Mouse (Mus musculus) heart, embryonic 15.5 days (tissue): Measurements from ENCODE around the gene Gm10260. TPM values are rescaled to one million over a fixed set of nuclear protein-coding genes. Genes with fewer than 3 reads are reported as not detected.

Source experiments
- ATAC-seq: fragments of 200-750 bp; cut with Nextera tagmentation; replicated peaks from 2 replicates; pipeline ENCODE4 v1.8.0; 2017; ENCODE audit warnings: low read depth, moderate TSS enrichment; ENCODE audit not compliant: insufficient number of reproducible peaks, insufficient read depth, low FRiP score
- H3K27ac ChIP-seq: fragments of 300-500 bp; sonication (generic); 2 replicates; pipeline ENCODE4 v1.5.1; 2015; ENCODE audit warnings: mild to moderate bottlenecking, inconsistent platforms
- H3K27me3 ChIP-seq: fragments of 300-500 bp; sonication (generic); 2 replicates; pipeline ENCODE4 v1.6.1; 2015; ENCODE audit warnings: inconsistent platforms
- H3K36me3 ChIP-seq: fragments of 300-500 bp; sonication (generic); 2 replicates; pipeline ENCODE4 v1.6.1; 2015; ENCODE audit warnings: mild to moderate bottlenecking, inconsistent platforms
- H3K4me1 ChIP-seq: fragments of 300-500 bp; sonication (generic); replicated peaks from 2 replicates; pipeline ENCODE4 v1.6.1; 2015; ENCODE audit warnings: inconsistent platforms
- H3K4me2 ChIP-seq: fragments of 300-500 bp; sonication (generic); 2 replicates; pipeline ENCODE4 v1.6.1; 2015; ENCODE audit warnings: inconsistent platforms, mild to moderate bottlenecking, moderate library complexity
- H3K4me3 ChIP-seq: fragments of 300-500 bp; sonication (generic); 2 replicates; pipeline ENCODE4 v1.5.1; 2015; ENCODE audit warnings: mild to moderate bottlenecking, inconsistent platforms
- H3K9ac ChIP-seq: fragments of 300-500 bp; sonication (generic); 2 replicates; pipeline ENCODE4 v1.6.1; 2015; ENCODE audit warnings: mild to moderate bottlenecking, inconsistent platforms
- H3K9me3 ChIP-seq: fragments of 300-500 bp; sonication (generic); replicated peaks from 2 replicates; pipeline ENCODE4 v1.6.1; 2016; ENCODE audit warnings: inconsistent platforms
- WGBS: fragments of 180-500 bp; shearing (Covaris S2); methylation state at CpG from one replicate; pipeline ENCODE4 v1.1.7; 2015; ENCODE audit warnings: mixed read lengths; 5-methylcytosine and 5-hydroxymethylcytosine counted together
- polyA plus RNA-seq: library from polyadenylated mRNA; unstranded; fragments of >200 nt; fragmentation: Nextera tagmentation; extraction: Ambion mirVana; gene quantifications from 2 replicates; pipeline ENCODE4 v1.2.1, GENCODE M21; 2015

Gene Gm10260
- 2.2 and 2.4 TPM in 2 replicates for polyA plus RNA-seq

DNA sequence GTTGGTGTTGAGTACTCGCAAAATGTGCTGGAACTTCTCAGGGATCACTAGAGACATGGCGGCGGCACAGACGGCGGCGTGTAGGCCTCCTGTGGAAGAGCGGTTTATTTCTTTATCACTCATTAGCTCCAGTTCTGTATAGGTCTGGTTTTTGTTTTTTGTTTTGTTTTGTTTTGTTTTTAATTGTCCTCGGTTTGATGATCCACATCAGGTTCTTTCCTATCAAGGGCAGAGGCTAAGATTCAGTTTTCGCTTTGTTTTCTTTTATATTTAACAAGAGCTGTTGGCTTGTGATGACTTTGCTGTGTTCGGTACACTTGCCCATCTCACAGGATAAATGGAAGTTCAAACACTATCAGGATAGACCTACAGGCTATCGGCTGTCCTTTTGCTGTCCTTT, at the start of gene Gm10260:
Gm10260 (minus strand) TSS at position 101 of the 400 bp plus-strand sequence.
- Histone ChIP-seq H3K9ac (no peak within 1 kb of the TSS), H3K4me3 (no peak within 1 kb of the TSS), H3K27me3 (no peaks in the 10 kb centered on the region), H3K4me2 (no peak within 1 kb of the TSS), H3K27ac (no peak within 1 kb of the TSS), H3K36me3 (no peaks in the 10 kb centered on the region), H3K4me1 (peaks cover 17% of the 10 kb centered on the region), H3K9me3 (no peaks in the 10 kb centered on the region)
- 94% methylated on average over 11 of the region's 11 CpGs for WGBS
- ATAC-seq = no peak

DNA sequence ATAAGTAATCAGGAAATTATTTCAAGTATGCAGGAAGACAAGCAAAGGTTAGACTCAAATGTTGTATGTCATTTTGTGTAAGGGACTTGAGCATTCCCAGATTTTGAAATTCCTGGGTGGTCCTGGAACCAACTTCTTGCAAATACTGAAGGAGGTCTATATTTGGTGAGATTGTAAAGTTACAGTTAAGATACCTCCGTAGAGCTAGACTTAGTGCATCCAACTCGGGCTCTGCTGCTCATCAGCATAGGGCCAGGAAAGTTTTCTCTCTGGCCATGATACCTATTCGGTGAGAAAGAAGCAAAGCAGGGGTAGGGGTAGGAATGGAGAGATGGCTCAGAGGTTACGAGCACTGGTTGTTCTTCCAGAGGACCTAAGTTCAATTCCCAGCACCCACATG, 49.4 kb upstream of the Gm10260 start:
- Histone ChIP-seq H3K27ac (no peak overlapping the region), H3K9ac (no peak overlapping the region), H3K4me3 (no peak overlapping the region), H3K36me3 (no peaks in the 10 kb centered on the region), H3K9me3 (no peaks in the 10 kb centered on the region), H3K4me2 (no peak overlapping the region), H3K4me1 (no peaks in the 10 kb centered on the region), H3K27me3 (no peaks in the 10 kb centered on the region)
- no peak for ATAC-seq
- WGBS = 77% methylated on average over 4 of the region's 4 CpGs

DNA sequence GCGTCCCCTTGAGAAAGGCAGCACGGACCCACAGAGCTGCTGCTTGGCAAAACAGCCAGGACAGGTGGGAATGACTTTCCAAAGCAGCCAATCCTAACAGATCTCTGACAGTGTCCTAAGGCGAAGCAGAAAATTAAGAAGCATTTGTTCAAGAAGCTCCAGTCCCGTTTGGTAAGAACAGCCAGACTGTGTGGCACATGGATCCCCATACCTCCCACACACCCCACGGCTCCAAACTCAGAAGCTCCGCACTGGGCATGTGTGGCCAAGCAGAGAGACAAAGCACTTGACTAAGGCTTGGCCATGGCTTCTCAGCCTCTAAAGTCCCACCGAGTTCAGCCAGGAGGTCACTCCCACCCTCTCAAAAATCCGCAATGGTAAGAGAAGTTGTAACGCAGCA, 45.5 kb upstream of the Gm10260 start:
- Histone ChIP-seq H3K9ac (no peak overlapping the region), H3K9me3 (no peaks in the 10 kb centered on the region), H3K27ac (no peak overlapping the region), H3K4me3 (no peak overlapping the region), H3K36me3 (no peaks in the 10 kb centered on the region), H3K4me1 (no peaks in the 10 kb centered on the region), H3K27me3 (no peaks in the 10 kb centered on the region), H3K4me2 (no peak overlapping the region)
- ATAC-seq = no peak
- 81% methylated on average over 9 of the region's 9 CpGs for WGBS

DNA sequence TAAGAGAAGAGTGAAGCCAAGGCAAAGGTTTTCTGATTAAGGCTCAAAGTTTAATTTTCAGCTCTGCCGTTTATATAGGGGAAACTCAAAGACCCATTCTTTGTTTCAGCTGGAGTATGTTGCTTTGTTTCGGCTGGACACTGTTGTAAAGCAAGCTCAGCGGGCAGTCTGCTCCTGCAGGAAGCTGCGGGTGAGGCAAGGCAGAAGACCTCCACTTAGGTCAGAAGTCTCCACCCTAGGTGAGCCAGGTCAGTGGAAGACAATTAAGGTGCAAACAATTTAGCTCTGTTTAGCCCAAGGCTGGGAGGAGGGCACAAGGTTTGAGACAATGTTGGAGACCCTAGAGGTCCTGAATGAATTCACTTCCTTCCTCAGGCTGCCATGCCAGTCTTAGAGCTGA, 42.0 kb upstream of the Gm10260 start:
- Histone ChIP-seq H3K36me3 (no peaks in the 10 kb centered on the region), H3K27ac (no peak overlapping the region), H3K4me1 (no peaks in the 10 kb centered on the region), H3K9ac (no peak overlapping the region), H3K27me3 (no peaks in the 10 kb centered on the region), H3K4me2 (no peak overlapping the region), H3K4me3 (no peak overlapping the region), H3K9me3 (no peaks in the 10 kb centered on the region)
- WGBS = 70% methylated on average over 4 of the region's 4 CpGs
- no peak for ATAC-seq

DNA sequence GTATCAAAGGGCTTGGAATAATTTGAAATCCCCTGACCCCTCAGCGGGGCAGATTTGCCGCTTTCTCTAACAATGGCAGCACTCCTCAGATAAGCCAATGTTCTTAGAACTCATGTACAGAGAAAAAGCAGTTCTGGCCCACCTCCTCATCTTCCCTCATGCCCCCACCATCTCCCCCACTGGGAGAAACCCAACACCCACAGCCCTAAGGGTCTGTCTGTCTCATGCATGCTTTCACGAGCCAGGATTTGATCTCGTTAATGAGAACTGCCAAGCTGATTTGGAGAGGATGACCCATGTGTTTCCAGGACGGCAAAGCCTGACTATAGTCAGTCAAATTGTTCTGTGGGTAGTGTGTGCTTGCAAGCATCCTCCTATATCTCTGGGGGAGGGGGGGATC, 37.0 kb upstream of the Gm10260 start:
- Histone ChIP-seq H3K4me1 (no peaks in the 10 kb centered on the region), H3K27ac (no peak overlapping the region), H3K36me3 (no peaks in the 10 kb centered on the region), H3K4me3 (no peak overlapping the region), H3K9ac (no peak overlapping the region), H3K27me3 (no peaks in the 10 kb centered on the region), H3K9me3 (no peaks in the 10 kb centered on the region), H3K4me2 (no peak overlapping the region)
- no peak for ATAC-seq
- 69% methylated on average over 5 of the region's 5 CpGs for WGBS

DNA sequence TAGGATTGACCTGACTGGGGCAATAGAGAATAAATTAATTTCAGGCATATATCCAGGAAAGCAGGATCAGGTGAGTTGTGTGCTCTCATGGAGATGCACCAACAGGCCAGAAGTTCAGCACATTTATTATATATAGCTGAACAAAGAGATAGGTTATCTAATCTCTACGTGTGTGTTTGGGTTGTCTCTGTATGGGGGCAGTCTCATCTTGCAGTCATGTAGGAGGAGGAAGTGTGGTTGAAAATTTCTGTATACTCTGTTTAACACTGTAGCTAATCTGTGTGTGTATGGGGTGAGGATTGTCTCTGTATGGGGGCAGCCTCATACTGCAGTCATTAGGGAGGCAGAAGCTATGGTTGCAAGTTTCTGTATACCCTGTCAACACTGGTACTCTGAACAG, 34.3 kb upstream of the Gm10260 start:
- WGBS = 43% methylated on average over 1 of the region's 1 CpGs

DNA sequence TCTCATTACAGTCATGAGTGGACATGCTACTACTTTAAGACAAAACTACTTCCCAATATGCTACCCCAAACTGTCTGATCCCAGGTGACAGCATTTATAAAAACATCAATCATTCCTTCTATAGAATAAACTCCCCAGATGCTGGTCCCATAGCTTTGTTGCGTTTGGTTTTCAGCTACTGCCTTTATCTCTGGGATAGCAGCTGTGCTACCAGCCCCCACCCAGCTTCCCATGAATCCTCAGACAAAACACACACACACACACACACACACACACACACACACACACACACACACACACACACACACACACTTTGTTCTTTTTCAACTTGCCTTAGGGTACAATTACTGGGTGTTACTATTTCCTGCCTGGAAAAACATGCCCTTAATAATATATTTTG, 33.5 kb upstream of the Gm10260 start:
- H3K4me3 ChIP-seq = no peak overlapping the region
- ATAC-seq = no peak
- no peak overlapping the region for H3K4me2 ChIP-seq
- no peak overlapping the region for H3K9ac ChIP-seq
- H3K4me1 ChIP-seq = peaks cover 4% of the 10 kb centered on the region
- no peak overlapping the region for H3K27ac ChIP-seq
- no peaks in the 10 kb centered on the region for H3K27me3 ChIP-seq
- H3K36me3 ChIP-seq = no peaks in the 10 kb centered on the region
- WGBS = 59% methylated on average over 1 of the region's 1 CpGs
- no peaks in the 10 kb centered on the region for H3K9me3 ChIP-seq

More for the DNA sequence above, 34.3 kb upstream of the Gm10260 start:
- Histone ChIP-seq H3K4me1 (peaks cover 4% of the 10 kb centered on the region), H3K9ac (no peak overlapping the region), H3K27ac (no peak overlapping the region), H3K27me3 (no peaks in the 10 kb centered on the region), H3K36me3 (no peaks in the 10 kb centered on the region), H3K9me3 (no peaks in the 10 kb centered on the region), H3K4me3 (no peak overlapping the region), H3K4me2 (no peak overlapping the region)
- no peak for ATAC-seq

DNA sequence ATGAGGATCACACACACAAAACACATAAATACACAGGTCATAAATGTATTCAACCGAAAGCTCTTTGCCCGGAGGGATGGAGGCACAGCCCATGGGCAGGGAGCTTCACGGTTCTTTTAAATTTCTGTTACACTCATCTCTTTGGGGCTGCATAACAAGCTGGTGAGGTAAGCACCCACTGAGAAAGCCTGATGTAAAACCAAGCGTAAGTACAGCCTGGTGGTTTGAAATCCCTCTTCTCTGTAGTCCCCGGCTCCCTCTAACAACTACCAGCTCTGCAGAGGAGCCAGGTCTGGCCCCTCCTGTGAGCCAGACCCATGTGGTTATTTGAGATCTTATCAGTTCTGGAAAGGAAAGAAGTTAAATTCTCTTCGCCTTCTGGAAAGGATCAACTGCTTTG, 31.2 kb upstream of the Gm10260 start:
- ATAC-seq = no peak
- Histone ChIP-seq H3K36me3 (no peaks in the 10 kb centered on the region), H3K9me3 (no peaks in the 10 kb centered on the region), H3K27ac (no peak overlapping the region), H3K4me1 (peaks cover 4% of the 10 kb centered on the region), H3K4me2 (no peak overlapping the region), H3K9ac (no peak overlapping the region), H3K27me3 (no peaks in the 10 kb centered on the region), H3K4me3 (no peak overlapping the region)
- WGBS = 43% methylated on average over 6 of the region's 6 CpGs

DNA sequence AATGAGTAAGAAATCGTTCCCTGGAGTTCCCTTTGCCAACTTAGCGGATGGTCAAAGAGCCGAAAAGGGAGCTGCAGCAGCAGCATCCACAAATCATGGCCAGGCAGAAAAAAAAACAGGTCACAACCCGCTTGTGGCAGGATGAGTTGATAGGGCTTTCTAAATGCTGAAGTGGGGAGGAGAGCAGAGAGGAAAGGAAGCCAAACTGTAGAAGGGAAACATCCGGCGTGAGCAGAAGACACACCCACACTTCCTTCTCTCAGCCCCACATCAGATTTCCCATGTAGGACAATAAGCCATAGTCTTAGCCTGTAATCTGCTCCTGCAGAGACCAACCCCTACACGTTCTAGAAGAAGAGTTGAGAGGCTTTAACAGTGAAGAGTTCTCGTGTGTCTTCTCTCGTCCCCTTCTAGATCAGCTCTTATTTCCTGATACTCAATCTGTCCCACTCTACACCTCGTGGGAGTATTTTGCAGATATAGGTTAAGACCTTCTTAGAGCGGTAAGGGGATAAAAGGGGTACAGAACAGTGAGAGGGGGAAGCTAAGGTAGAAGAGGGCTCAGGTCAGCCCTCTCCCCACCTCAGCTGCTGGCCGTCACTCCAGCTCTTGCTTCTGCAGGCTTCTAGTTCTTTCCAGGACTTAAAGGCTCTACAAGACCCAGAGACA, 29.5 kb upstream of the Gm10260 start:
- no peaks in the 10 kb centered on the region for H3K9me3 ChIP-seq
- H3K4me1 ChIP-seq = peaks cover 4% of the 10 kb centered on the region
- no peak for ATAC-seq
- H3K27me3 ChIP-seq = no peaks in the 10 kb centered on the region
- 66% methylated on average over 12 of the region's 12 CpGs for WGBS
- H3K27ac ChIP-seq = no peak overlapping the region; the same call in 1 of the 2 replicates
- no peak overlapping the region for H3K9ac ChIP-seq
- H3K36me3 ChIP-seq = no peaks in the 10 kb centered on the region
- no peak overlapping the region for H3K4me2 ChIP-seq
- H3K4me3 ChIP-seq = no peak overlapping the region

DNA sequence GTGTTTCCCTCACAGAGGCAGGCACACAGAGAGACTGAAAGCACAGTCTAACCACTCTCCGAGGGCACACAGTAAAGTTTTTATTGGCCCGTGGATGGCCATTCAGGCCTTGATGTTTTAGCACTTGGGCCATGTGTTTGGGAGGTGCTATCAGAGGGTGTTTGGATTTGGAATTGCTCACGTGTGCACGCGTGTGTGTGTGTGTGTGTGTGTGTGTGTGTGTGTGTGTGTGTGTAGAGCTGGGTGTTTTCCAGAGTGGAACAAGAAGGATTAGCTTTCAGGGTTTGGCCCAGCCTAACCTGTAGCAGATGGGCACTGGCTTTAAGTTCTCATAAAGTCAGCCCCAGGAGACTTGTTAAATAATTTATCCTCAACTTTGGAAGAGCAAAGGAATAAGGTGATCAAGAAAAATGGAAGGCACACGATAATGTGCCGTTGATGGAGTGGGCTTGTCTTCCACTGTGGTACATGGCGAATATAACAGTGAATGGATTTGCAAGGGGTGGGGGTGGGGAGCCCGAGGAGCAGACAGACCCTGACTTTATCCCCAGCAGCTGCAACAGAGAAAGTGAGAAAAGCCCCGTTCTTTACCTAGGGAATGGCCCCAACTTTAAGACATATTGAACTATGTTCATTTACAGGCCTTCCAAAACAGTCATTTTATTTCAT, 24.9 kb upstream of the Gm10260 start:
- H3K9me3 ChIP-seq = no peaks in the 10 kb centered on the region
- H3K27ac ChIP-seq = no peak overlapping the region
- 74% methylated on average over 10 of the region's 10 CpGs for WGBS
- ATAC-seq = no peak
- H3K36me3 ChIP-seq = no peaks in the 10 kb centered on the region
- no peak overlapping the region for H3K9ac ChIP-seq
- H3K27me3 ChIP-seq = no peaks in the 10 kb centered on the region
- no peak overlapping the region for H3K4me2 ChIP-seq
- H3K4me3 ChIP-seq = no peak overlapping the region
- peaks cover 4% of the 10 kb centered on the region; the same call in 1 of the 2 replicates for H3K4me1 ChIP-seq

DNA sequence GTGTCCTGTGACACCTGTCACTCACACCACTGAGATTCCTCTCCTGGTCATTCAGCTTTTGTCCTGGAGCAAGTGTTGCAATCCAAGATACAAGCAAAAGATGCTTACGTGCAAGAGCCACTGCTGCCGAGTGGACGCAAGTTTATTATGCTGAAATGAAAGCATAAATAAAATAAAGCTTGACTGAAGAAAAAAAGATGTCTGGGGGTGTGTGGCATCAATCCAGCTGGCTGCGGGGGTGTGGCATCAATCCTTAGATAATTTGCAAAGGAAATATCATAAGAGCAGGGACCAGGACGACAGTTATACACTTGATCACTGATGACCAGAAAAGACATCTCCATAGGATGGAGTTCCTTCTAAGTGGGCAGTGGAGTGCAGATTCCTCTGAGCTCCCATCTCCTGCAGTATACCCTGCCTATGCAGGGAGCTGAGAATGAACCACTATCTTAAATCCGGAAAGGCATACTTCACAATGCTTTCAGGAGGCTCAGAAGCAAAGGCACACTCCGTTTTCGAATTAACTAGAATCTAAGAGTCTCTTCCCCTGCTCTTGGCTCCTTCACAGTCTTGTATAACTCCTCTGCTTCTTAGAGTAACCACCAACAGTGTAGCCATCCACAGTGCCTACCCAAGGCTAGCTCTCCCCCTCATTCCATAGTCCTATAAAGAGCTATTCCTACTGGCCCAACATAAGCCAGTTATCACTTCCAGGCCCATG, 23.2 kb upstream of the Gm10260 start:
- H3K27ac ChIP-seq = no peak overlapping the region
- ATAC-seq = no peak
- peaks cover 4% of the 10 kb centered on the region; the same call in 1 of the 2 replicates for H3K4me1 ChIP-seq
- WGBS = 80% methylated on average over 8 of the region's 8 CpGs
- H3K9me3 ChIP-seq = no peaks in the 10 kb centered on the region
- no peaks in the 10 kb centered on the region for H3K36me3 ChIP-seq
- no peak overlapping the region for H3K4me3 ChIP-seq
- no peak overlapping the region for H3K9ac ChIP-seq
- no peak overlapping the region for H3K4me2 ChIP-seq
- no peaks in the 10 kb centered on the region for H3K27me3 ChIP-seq
